Mouse (Mus musculus): ENCODE measurements around the gene Atpif1. TPM values are rescaled to one million over a fixed set of nuclear protein-coding genes. Genes with fewer than 3 reads are reported as not detected.

Atpif1 gene
- 898 and 1,334 TPM in 2 replicates for total RNA-seq (2014; rRNA removed)
- 1,829 and 2,415 TPM in 2 replicates for polyA plus RNA-seq (2015; fragmentation: Nextera tagmentation; extraction: Ambion mirVana)

DNA sequence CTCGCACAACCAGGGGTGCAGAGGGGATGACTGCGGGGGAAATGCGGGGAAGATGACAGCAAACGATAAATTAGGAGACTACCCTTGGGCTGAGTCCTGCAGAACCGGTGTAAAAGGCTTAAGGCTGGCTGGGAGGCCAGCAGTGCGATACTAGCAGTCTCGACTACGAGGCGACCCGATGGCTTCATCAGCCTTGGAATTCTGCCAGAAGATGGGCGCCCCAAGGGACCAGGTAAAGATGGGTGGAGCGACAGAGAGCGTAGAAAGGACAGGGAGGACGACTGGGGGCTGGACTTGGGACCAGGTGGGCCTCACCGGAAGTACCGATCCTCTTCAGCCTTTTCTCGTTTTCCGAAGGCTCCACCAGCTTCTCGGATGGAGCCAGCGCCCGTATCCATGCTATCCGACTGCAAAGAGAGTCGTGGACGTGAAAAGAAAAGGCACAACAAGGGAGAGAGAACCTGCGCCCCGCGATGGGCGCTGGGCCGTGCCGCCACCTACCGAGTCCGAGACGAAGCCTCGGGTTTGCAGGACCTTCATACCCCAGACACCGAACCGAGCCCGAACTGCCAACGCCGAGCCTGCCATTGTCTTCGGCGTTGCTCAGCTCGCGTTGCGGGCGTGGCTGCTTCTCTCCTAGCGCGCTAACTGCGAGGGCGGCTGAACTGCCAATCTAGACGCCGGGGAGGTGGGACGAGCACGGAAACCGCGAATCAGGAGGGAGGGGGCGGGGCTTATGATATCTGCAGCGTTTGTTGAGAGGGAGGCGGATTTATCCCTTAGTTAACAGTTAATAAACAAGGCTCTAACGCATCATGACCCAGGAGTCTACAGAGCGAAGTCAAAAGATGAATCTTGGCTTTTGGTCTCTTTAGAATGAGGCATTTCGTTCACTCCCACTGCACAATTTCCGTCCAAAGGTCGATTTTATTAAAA is at the start of gene Atpif1:
Gene Atpif1, minus strand, starts transcription at position 679 of the 936 bp plus-strand sequence.
- ATAC-seq, result peak; percentile 95
- no peaks in the 10 kb centered on the region for H3K27me3 ChIP-seq (ENCODE audit: insufficient read depth, low read length)
- under 1% methylated on average over 63 of the region's 63 CpGs for WGBS

DNA sequence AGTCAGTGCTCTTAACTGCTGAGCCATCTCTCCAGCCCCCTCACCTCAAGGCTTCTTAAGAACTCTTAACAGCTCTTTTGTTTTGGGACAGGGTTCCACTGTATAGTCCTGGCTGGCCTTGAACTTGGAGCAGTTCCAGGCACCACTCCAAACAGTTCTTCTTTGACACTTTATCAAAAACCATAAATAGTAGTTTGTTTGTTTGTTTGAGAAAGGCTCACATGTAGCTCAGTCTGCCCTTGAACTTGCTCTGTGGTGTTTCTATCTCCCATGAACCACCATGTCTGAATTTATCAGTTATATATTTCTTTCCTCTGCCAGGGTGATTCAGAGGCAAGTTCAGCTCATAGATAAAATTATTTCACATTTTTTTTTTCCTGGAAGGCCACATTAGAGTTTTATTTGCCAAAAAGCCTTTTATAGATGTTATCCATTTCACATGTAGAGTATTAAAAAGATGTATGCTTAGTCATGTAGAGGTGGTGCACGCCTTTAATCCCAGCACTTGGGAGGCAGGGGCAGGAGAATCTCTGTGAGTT is 41.4 kb upstream of the Atpif1 start:
- H3K9me3 ChIP-seq (ENCODE audit: low read length), result no peaks in the 10 kb centered on the region
- TF ChIP-seq CTCF (IDR thresholded peaks at IDR 0.05; ENCODE audit: low read depth), result no peak
- no peaks in the 10 kb centered on the region for H3K36me3 ChIP-seq (ENCODE audit: insufficient read depth)
- no peak overlapping the region for H3K9ac ChIP-seq
- no peaks in the 10 kb centered on the region for H3K4me1 ChIP-seq (ENCODE audit: insufficient read depth)
- no peak for DNase-seq
- 90% methylated on average over 1 of the region's 1 CpGs for WGBS
- ATAC-seq, result no peak
- H3K4me2 ChIP-seq (ENCODE audit: low read depth), result no peak overlapping the region
- no peak overlapping the region for H3K4me3 ChIP-seq (ENCODE audit: low read depth, low read length)
- H3K27me3 ChIP-seq (ENCODE audit: insufficient read depth, low read length), result no peaks in the 10 kb centered on the region
- H3K27ac ChIP-seq (ENCODE audit: low read depth, low read length), result no peak overlapping the region

More for the DNA sequence above, at the start of gene Atpif1:
- no peaks in the 10 kb centered on the region for H3K9me3 ChIP-seq (ENCODE audit: low read length)
- peak within 1 kb of the TSS; percentile 100 for H3K9ac ChIP-seq
- peak within 1 kb of the TSS; percentile 74 for H3K4me2 ChIP-seq (ENCODE audit: low read depth)
- peak; percentile 97 for DNase-seq
- H3K27ac ChIP-seq (ENCODE audit: low read depth, low read length), result peak within 1 kb of the TSS; percentile 99
- H3K4me1 ChIP-seq (ENCODE audit: insufficient read depth), result peaks cover 20% of the 10 kb centered on the region; the same call in 1 of the 2 replicates
- H3K4me3 ChIP-seq (ENCODE audit: low read depth, low read length), result peak within 1 kb of the TSS; percentile 85
- H3K36me3 ChIP-seq (ENCODE audit: insufficient read depth), result peaks cover 10% of the 10 kb centered on the region; the same call in 1 of the 2 replicates
- no peak for TF ChIP-seq CTCF (IDR thresholded peaks at IDR 0.05; ENCODE audit: low read depth)

DNA sequence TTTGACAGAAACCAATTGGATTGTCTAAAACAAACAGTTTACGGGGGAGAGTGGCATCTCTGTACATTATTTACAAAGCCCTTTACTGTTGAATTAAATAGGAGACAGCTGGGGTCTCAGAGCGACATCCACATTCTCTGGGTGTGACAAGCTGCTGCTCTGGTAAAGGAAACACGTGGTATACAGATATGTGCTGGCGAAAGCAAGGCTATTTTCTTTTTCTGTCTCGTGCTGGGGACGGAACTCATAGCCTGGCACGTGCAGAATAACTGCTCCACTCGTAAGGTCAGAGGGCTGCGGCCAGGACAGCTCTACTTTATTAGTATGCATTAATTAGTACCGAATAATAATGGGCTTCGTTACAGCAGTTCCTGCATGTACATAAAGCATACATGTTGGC is 39.9 kb upstream of the Atpif1 start:
- H3K36me3 ChIP-seq (ENCODE audit: insufficient read depth), result no peaks in the 10 kb centered on the region
- H3K4me3 ChIP-seq (ENCODE audit: low read depth, low read length), result no peak overlapping the region
- no peaks in the 10 kb centered on the region for H3K27me3 ChIP-seq (ENCODE audit: insufficient read depth, low read length)
- no peaks in the 10 kb centered on the region for H3K9me3 ChIP-seq (ENCODE audit: low read length)
- no peak for TF ChIP-seq CTCF (IDR thresholded peaks at IDR 0.05; ENCODE audit: low read depth)
- DNase-seq (no peak), ATAC-seq (no peak)
- no peak overlapping the region for H3K27ac ChIP-seq (ENCODE audit: low read depth, low read length)
- H3K9ac ChIP-seq, result no peak overlapping the region
- no peaks in the 10 kb centered on the region for H3K4me1 ChIP-seq (ENCODE audit: insufficient read depth)
- no peak overlapping the region for H3K4me2 ChIP-seq (ENCODE audit: low read depth)
- 23% methylated on average over 11 of the region's 11 CpGs for WGBS

DNA sequence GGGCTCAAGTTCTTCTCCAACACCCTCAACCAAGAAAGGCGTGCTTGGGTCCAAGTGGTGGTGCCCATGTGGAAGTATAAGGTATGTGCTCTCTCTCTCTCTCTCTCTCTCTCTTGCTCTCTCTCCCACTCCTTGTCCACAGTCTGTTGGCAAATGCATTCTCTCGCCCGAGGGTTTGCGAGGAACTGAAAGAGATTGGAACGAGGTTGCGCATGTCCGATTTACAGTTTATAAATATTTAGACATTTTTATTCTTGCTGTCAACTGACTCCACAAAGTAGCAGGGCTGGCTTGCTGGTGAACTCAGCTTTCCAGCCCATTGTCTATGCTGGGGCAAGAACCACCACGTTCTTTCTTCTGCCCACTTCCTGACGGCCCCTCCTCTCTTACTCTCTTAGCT is 37.7 kb upstream of the Atpif1 start:
- Histone ChIP-seq H3K27ac (ENCODE audit: low read depth, low read length) (no peak overlapping the region), H3K36me3 (ENCODE audit: insufficient read depth) (no peaks in the 10 kb centered on the region), H3K9me3 (ENCODE audit: low read length) (no peaks in the 10 kb centered on the region), H3K27me3 (ENCODE audit: insufficient read depth, low read length) (no peaks in the 10 kb centered on the region), H3K4me2 (ENCODE audit: low read depth) (no peak overlapping the region), H3K4me3 (ENCODE audit: low read depth, low read length) (no peak overlapping the region), H3K9ac (no peak overlapping the region), H3K4me1 (ENCODE audit: insufficient read depth) (no peaks in the 10 kb centered on the region)
- no peak for TF ChIP-seq CTCF (IDR thresholded peaks at IDR 0.05; ENCODE audit: low read depth)
- WGBS, result 76% methylated on average over 9 of the region's 9 CpGs
- DNase-seq (no peak), ATAC-seq (no peak)

DNA sequence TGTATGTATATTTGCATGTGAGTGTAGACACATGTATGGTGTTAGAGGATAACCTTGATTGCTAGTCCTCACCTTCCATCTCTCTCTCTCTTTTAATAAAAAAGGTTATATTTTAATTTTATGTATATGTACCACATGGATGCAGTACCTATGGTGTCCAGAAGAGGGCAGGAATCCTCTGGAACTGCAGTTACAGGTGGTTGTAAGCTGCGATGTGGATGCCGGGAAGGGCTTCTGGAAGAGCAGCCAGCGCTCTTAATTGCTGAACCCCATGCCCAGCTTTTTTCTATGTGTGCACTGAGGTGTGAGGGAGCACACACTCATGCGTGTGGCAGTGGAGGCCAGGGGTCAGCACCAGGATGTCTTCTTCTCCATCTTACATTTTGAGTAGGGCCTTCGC is 35.7 kb upstream of the Atpif1 start:
- Histone ChIP-seq H3K4me3 (ENCODE audit: low read depth, low read length) (no peak overlapping the region), H3K9ac (no peak overlapping the region), H3K27ac (ENCODE audit: low read depth, low read length) (no peak overlapping the region), H3K27me3 (ENCODE audit: insufficient read depth, low read length) (no peaks in the 10 kb centered on the region), H3K9me3 (ENCODE audit: low read length) (no peaks in the 10 kb centered on the region), H3K4me2 (ENCODE audit: low read depth) (no peak overlapping the region), H3K36me3 (ENCODE audit: insufficient read depth) (no peaks in the 10 kb centered on the region), H3K4me1 (ENCODE audit: insufficient read depth) (no peaks in the 10 kb centered on the region)
- WGBS, result 88% methylated on average over 5 of the region's 5 CpGs
- no peak for DNase-seq
- TF ChIP-seq CTCF (IDR thresholded peaks at IDR 0.05; ENCODE audit: low read depth), result peak; percentile 41; the same call in 1 of the 2 replicates
- no peak for ATAC-seq

DNA sequence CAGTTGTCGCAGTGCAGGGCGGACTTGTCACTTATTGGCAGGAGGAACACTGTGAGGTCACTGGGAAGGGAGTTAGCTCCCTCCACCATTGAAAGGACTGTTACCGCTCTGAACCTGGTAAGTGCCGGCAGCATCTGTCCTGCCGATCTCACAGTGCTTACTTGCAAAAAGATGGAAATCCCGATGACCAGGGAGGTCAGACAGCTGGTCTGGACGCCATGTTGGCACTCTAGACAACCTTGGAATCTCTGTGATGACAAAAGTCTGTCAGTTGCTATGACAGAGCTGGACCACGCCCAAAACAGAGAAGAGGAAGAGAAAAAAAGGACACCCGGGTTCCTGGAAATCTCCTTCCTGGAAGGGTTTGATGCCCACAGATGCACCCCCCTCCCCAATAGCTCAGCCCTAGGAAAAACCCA is 33.9 kb upstream of the Atpif1 start:
- H3K36me3 ChIP-seq (ENCODE audit: insufficient read depth), result no peaks in the 10 kb centered on the region
- H3K4me2 ChIP-seq (ENCODE audit: low read depth), result no peak overlapping the region
- 67% methylated on average over 9 of the region's 9 CpGs for WGBS
- no peaks in the 10 kb centered on the region for H3K4me1 ChIP-seq (ENCODE audit: insufficient read depth)
- no peaks in the 10 kb centered on the region for H3K9me3 ChIP-seq (ENCODE audit: low read length)
- H3K27ac ChIP-seq (ENCODE audit: low read depth, low read length), result no peak overlapping the region
- H3K9ac ChIP-seq, result no peak overlapping the region
- ATAC-seq (no peak), DNase-seq (no peak)
- no peak overlapping the region for H3K4me3 ChIP-seq (ENCODE audit: low read depth, low read length)
- no peak for TF ChIP-seq CTCF (IDR thresholded peaks at IDR 0.05; ENCODE audit: low read depth)
- no peaks in the 10 kb centered on the region for H3K27me3 ChIP-seq (ENCODE audit: insufficient read depth, low read length)
